Mouse (Mus musculus) liver, adult (tissue): Measurements from ENCODE around the gene Cyp17a1.
A peak's percentile ranks its signal among the peaks of the same experiment; 100 is the strongest.

Experiments used
- GATA4 ChIP-seq: IDR thresholded peaks from 2 replicates; pipeline ENCODE4 v1.6.1; 2014; ENCODE audit warnings: mild to moderate bottlenecking, low read length; ENCODE audit not compliant: insufficient replicate concordance

Gene Cyp17a1

DNA sequence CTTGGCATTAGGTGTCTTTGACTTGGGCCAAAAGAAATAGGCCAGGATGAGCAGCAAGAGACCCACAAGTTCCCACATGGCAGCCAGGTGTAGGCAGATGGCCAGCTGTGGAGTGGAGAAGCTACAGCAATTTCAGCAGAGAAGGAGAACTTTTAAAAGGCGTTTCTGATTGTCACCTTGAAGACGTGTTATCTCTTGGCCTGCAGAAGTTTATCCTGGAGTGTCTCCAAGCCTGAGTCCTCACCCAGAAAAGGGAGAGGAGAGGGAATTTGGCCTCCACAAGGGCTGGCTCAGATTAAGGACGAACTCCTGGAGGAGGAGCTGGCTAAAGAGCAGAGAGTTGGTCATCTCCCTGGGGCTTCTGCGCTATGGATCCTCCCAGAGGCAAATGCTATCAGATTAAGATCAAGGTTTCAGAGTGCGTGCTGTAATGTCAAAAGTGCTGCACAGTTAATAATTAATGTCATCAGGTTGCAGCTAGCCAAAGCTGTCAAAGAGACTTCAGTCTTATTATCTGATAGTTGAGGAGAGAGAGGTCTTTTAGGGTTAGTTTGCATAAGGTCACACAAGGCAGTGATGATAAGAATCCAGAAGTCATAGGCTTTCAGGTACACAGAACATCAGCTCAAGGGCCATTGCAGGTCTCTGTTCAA lies at the start of gene Cyp17a1:
Gene Cyp17a1 (minus strand): TSS at position 407 of the 653 bp plus-strand sequence.
- peak; percentile 100 for TF ChIP-seq GATA4

DNA sequence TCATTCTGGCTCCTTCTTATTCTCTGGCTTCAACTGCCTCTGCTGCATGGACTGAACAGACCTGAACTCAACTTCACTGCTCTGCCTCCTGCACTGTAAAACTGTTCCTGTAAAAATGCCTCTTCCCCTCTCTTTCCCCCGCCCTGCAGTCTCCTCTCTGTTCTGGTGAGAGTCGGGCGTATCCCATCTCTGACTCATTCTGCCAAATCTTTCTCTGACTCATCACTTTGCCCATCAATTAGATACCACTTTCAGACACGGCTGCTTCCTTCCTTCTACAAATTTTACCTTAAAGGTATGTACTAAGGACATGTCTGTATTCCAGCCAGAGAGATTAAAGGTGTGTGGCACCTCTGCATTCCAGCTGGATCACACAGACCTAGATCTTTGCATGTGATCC lies 45.2 kb upstream of the Cyp17a1 start:
- no peak for TF ChIP-seq GATA4

DNA sequence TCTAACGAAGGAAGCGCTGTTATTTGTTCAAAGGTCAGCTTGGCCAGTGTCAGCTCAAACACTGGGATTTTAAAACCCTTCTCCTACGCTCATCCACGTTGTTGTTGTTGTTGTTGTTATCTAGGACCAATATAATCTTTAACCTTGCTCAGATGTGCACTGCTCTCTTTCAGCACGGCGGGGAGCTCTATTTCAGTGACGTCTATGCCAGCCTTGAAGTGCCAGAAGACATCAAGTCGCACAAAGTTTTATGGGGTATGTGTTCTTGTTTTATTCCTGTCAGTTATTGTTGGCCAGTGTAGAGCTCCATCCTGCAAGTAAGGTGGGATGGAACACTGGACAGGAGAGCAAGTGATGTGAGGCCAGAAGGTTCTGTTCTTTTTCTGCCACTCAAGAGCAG lies 42.0 kb upstream of the Cyp17a1 start:
- TF ChIP-seq GATA4 = no peak

DNA sequence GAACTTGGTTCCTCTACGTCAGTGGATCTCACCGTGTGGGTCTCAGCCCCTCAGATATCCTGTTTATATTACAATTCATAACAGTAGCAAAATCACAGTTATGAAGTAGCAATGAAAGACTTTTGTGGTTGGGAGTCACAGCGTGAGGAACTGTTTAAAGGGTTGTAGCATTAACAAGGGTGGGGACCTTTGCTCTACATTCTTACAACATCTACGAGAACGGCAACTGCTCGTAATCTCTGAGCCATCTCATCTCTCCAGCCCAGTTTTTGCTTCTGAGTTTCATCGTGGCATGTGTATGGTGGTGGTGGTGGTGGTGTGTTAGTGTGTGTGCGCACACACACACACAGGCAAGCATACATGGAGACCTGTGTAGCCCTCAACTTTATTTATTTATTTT lies 41.3 kb upstream of the Cyp17a1 start:
- no peak for TF ChIP-seq GATA4

DNA sequence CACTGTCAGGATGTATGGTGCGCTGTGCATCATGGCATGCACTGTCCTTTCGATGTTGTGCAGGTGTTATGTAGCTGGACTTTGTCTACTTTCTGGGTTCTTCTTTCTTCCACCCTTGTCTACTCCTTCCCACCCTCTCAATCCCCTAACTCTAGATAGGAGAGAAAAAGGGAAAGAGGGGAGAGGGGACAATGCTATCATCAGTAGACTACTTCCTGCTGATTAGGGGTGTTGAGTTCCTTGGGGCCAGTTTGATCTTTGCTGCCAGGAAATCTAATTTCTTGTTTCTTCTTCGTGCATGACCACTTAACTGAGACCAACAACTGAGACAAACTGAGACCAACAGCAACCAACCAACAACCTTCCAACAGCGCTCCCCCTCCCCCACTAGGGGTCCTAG lies 37.6 kb upstream of the Cyp17a1 start:
- TF ChIP-seq GATA4 = no peak

DNA sequence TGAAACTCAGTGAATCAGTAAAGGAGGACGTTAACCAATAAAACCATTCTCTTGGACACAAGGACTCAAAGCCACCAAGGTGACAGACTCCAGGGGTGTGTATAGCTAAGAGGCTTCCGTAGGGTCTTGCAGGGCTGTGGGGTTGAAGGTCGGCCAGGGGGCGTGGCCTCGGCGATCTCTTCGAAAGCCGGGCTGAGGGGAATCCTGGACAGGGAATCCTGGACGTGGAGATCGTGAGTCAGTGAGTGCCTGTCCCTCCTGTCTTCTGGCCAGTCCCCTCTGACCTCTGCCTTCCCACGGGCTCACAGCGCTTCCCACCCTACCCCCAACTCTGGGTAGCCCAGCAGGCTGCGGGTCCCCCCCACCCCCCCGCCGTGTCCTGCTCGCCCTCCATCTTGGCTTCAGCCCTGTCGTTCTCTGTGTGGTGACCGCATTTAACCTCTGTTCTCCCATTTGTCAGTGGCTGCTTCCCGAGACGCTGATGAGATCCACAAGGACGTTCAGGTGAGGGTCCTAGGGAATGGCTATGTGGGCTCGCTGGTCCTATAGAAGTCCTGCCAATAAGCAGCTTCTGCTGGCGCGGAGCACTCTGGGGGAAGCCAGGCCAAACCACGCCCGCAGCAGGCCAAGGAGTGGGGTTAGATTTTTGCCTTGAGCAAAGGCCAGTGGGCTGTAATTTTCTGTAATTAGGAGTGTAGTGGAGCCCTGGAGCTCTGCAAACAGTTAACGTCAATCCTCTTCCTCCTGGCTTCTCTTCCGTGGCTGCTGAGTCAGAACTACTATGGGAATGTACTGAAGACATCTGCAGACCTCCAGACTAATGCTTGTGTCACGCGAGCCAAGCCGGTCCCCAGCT lies 34.6 kb upstream of the Cyp17a1 start, which contains the start of gene As3mt:
Gene As3mt (plus strand): TSS at position 163 of the 856 bp plus-strand sequence.
- no peak for TF ChIP-seq GATA4

DNA sequence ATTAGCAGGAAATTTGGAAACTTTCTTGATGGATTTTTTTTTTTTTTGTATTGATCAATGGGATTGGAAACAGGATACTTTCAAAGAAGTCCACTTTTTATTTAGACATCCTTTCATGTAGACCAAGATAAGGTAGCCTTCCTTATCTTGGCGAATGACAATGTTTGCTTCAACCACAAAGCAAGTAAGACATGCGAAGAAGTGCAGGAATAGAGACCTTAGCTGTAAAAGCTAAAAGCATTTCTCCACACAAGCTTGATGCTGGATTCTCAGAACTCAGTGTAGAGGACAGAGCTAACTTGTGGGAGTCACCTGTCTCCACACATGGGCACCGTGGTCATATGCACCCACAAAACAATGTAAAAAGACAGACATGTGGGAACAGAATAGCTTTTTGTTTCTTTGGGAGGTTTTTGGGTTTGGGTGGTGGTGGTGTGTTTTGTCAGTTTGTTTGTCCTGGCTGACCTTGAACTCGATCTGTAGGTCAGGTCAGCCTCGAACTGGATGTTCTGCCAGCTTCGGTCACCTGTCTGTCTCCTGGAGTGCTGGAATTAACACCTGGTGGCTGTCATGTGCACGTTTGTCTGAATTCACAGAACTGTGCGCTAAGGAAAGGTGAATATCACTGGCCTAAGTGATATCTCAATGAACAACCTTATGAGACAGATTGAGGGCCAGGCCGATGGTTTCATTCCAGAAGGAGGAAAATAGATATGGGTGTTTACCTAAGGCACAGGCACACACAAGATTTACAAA lies 33.7 kb upstream of the Cyp17a1 start:
- TF ChIP-seq GATA4 = no peak

DNA sequence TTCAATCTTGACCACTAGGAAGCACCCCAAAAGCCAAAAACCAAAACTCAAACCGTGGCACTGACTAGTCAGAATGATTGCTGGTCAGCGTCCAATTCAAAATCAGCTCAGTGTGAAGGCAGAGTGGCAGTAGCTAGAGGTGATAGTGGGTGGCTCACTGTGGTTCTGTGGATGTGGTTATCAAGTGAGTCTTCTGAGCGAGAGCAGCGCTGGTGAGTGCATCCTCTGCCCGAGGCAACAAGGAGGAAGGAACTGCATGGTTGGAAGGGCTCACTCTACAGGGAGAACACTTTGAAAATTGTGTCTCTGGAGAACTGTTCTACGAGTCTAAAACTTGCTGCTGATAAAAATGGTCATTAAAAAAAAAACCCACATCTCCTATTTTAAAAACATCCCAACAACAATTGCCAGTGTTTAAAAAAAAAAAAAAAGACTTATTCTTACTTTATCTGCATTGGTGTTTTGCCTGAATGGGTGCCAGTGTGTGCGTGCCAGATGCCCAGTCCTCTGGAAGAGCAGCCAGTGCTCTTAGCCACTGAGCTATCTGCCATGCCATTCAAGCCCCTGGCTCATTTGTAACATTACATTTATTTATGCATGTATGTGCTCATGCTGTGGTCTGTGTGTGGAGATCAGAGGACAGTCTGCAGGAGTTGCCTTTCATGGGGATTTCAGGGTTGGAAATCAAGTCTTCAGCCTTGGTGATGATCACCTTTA lies 33.0 kb upstream of the Cyp17a1 start:
- TF ChIP-seq GATA4 = no peak

DNA sequence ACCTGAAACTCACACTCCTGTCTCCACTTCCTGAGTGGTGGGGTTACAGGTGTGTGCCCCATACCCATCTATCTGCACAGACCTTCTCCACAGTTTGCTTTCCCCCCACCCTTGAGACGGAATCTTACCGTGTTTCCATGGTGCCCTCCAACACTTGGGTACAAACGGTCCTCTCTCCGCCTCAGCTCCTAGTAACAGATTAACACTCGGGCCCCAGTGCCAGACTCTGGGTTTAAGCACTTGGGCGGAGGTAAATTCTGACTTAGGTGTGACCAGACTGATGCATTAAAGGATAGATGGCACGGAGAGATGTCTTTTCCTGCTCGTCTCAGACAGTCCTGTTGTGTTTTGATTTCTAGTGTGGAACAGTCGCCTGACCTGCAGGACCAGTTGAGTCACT lies 28.2 kb upstream of the Cyp17a1 start:
- no peak for TF ChIP-seq GATA4

DNA sequence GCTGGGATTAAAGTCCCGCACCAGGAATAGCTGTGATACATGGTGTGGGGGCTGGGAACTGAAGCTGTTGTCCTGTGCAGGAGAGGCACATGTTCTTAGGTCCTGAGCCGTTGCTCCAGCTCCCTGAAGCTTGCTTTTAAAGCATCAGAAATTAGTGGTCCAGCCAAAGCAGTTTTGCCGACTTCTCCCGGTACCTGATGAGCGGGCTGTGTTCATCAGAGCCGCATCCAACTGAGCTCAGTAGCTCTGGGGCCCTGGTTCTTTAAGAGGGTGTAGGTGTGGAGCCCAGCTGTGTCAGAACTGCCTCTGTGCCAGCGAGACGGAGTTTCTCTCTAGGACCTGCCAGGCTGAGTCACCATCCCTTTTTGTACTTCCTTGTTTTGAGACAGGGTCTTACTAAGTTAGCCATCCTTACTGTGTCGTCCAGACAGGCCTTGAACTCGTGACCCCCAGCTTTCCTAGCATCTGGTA lies 26.1 kb upstream of the Cyp17a1 start:
- TF ChIP-seq GATA4 = no peak

DNA sequence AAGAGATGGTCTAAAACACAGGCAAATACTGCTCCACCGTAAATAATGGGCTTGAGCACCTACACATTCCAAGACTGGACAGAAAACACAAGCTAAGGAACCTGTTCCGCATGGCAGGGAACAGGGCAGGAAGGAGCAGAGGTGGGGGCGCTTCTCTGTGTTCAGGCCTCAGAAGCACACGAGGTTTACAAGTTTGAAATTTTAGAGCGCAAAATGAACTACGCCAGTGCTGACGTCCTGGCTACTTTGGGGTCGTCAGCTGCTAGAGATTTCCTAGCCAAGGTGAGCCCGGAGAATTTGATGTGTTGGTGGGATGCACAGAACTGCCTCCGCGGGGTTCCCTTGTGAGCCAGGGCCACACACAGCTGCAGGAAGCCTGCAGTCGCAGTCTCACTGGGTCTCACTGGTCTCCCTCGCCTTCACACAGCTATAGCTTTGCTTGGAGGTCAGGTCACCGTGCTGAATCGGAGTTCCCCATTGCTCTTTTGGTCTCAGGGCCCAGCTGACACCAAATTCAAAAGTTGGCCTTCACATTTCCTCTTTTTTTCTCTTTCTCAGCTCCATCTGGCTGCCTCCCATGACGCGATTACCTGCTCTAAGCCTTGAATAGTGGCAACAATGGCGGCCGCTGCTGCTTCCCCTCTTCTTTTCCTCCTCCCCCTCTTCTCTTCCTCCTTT lies 25.0 kb upstream of the Cyp17a1 start:
- TF ChIP-seq GATA4 = no peak

DNA sequence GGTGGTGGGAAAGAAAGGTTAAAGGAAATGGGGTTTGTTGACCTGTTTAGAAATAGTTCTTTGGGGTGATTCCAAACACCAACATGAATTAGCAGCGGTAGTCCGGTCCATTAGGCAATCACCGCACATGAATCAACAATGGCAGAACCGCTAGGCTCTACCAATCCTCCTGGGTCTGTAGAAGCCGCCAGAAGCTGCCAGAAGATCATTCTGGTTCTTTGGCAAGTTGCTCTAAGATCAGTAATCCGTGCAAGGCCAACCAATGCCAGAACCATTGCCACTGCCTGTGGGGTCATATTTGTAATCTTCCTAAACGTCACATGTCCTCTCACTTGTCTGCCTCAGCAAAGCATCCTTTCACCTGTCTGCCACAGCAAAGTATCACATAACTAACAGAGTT lies 24.0 kb upstream of the Cyp17a1 start:
- TF ChIP-seq GATA4 = no peak

DNA sequence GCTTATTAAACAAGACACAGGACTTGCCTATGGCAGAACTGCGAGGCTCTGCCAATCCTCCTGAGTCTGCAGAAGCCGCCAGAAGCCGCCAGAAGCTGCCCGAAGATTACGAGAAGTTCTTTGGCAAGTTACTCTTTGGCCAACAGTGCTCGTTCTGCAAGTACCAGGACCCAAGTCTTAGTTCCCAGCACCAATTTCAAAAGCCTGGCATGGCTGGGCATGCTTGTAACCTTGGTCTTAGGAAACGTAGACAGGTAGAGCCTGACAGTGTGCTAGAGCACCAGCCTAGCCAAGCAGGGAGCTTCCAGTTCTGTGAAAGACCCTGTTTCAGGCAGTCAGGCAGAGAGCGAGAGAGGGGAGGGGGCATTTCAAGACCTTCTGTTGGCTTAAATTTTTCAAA lies 23.5 kb upstream of the Cyp17a1 start:
- TF ChIP-seq GATA4 = no peak

DNA sequence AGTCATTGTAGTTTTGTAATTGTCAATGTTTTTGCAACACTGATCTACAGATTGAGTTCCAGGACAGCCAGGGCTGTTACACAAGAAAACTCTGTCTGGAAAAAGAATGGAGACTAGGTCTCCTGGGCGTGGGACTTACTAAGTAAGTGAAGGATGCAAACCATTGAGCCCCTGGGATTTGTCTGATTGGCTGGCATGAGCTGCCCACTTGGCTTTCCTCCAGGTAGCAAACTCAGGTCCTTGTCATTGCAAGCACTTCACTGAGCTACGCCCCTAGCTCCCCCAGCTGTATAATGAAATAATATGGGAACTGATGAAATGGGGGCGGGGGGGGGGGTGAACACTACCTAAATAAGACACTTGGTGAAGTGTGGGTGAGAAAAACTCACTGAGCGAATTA lies 20.2 kb upstream of the Cyp17a1 start:
- no peak for TF ChIP-seq GATA4
